Mouse (Mus musculus): Measurements from ENCODE around the gene Adamts20.
A peak's percentile ranks its signal among the peaks of the same experiment; 100 is the strongest.
"Not testable (repeated sequence)": the region's sequence is repeated elsewhere in the genome, so short reads cannot be mapped to it uniquely, and the experiment has no call there.

Adamts20 gene

GRCm38 (mm10) chr15:94465318-94465717 lies at the start of gene Adamts20:
Gene Adamts20, minus strand, starts transcription at chr15:94465418.
- no peak for DNase-seq

DNA sequence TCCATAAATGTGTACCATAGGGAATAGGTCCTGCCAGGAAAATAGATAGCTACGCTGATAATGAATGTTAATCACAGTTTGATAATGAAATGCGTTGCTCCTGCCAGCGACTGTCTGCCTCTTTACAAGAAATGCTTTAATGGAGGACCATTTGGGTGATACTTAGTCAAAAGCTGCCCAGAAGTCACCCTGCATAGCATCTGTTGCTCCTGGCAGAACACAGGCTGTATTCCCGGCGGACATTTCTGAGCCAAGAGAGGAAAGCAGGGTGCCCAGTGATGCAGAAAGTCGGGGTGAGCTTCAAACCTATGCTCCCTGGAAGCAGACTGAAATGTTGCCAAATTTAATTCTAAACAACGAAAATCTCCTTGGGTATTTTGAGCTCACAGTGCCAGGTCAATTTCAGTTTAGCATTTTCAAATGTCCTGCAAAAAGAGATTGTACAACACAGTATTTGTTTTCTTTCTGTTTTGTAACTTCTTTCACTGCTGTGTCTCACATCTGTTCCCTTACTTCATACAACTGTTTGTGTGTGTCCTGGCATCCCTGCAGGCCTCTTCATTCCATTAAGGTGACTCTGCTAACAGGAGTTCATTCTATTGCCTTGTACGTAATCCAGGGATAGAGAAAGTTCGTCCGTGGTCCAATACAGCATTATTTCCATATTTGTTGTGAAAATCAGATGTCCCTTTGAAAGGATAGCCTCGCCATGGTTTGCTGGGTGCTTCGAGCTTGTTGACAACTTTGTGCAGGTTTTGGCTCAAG lies 38.4 kb upstream of the Adamts20 start:
- DNase-seq: no peak

GRCm38 (mm10) chr15:94499260-94499659 lies 34.0 kb upstream of the Adamts20 start:
- DNase-seq: no peak

DNA sequence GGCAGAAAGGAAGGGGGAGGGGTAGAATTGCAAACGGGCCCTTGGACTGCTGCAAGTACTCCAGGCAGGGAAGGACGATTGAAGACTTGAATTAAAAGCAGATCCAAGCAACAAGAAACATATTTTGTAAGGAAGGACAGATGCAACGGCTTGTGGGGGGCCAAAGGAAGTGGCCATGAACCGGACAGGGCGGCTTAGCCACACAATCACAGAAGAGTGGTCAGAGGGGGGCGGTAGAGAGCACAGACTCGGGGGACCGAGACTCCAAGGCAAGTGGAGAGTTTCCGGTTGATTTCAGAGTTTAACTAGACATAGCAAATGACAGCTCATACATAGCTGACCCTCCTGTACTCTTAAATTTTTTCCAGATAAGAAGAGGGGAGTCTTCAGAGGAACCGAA lies 30.7 kb upstream of the Adamts20 start:
- DNase-seq: no peak

- DNase-seq: no peak
Observed at GRCm38 (mm10) chr15:94494445-94494844, 29.2 kb upstream of the Adamts20 start.

GRCm38 (mm10) chr15:94489433-94489832 lies 24.2 kb upstream of the Adamts20 start:
- no peak for DNase-seq

DNA sequence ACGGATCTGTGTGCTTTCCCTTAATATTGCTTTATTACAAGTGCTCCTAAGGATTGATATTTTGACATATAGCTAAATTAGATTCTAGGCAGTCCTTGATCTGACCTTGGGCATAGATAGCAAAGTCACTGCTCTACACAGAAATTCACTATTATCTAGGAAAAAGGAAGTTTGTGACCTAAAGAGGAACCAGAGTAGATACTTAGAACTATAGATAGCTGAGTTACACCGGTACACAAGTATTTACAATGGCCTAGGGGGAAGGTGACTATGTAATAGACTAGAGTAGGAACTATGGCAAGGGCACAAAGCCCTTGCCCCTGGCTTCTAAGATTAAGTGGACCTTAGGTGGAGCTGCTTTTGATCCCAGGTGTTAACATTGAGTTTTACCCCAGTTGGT lies 22.8 kb upstream of the Adamts20 start:
- DNase-seq: not testable (repeated sequence)

- no peak for DNase-seq
Observed at GRCm38 (mm10) chr15:94482555-94482954, 17.3 kb upstream of the Adamts20 start.

DNA sequence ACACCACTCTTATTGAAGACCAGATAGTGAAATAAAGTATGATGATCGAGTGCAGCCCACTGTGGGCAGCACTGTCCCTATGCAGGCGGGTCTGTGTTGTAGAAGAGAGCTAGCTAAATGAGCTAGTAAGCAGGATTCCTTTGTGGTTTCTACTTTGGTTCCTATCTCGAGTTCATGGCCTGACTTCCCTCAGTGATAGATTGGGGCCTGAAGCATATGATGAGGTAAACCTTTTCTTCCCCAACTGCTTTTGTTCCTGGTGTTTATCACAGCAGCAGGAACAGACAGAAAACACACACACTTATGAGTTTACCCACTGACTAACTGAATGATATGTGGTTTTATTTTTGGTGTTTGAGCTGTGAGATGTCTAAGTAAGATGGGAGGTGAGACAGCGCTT lies 15.6 kb upstream of the Adamts20 start:
- no peak for DNase-seq

GRCm38 (mm10) chr15:94480248-94480647 lies 15.0 kb upstream of the Adamts20 start:
- DNase-seq: no peak

- no peak for DNase-seq
Observed at GRCm38 (mm10) chr15:94479513-94480136, 14.4 kb upstream of the Adamts20 start.

DNA sequence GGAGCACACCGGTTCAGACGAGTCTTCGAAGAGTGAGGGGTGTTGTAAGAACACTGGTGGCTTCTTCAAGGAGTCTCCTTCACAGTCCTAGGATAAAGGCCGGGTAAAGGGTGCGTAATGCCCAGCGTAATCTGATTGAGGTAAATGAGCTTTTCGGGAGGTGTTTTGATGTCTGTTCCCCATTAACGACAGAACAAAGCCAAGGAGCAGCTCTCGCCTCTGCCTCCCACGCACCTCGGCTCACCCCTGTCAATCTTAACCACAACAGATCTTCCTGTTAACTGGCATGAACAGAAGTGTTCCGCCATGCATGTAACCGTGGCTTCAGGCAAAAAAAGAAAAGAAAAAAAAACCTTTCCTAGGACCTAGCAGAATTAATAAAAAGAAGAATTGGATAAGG lies 13.5 kb upstream of the Adamts20 start:
- DNase-seq: no peak

DNA sequence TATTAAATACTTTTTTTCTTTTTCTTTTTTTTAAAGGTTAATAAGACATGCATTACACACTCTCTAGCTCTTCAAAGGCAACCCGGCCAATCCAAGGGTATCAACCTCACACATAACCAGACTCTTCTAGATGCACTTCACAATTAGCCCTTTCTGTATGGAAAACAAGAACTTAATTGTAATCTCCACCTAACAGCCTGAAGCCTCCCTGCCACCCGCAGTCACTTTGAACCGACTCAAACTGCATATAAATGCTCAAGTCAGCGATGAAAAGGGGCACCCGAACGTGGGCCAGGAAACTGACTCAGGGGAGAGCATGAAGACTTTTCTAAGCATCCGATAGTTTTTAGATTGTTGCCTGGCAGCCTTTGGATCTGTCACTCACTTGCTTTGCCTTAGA lies 12.1 kb upstream of the Adamts20 start:
- no peak for DNase-seq

GRCm38 (mm10) chr15:94475975-94476374 lies 10.8 kb upstream of the Adamts20 start:
- DNase-seq: no peak

DNA sequence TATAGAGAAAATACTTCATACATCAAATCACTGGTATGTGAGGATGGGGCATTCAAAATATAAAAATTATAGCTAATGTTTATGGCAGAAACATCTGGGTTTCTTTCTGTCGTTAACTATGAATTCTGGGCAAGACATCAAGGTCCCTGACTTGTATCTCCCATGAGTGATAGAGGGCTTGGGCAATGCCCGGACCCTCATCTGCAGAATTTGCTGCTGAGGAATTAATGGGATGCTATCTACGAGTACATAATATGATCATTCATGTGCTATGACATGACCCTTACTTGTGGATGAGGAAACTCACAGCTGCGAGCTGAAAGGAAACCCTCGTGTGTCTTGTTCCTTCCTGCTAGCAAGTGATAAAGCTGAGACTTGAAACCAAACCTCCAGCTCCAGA lies 5.1 kb upstream of the Adamts20 start:
- no peak for DNase-seq

- DNase-seq: no peak
Observed at GRCm38 (mm10) chr15:94464881-94465280, 337 bp downstream of the Adamts20 start.

- DNase-seq: peak in 1 of 2 experiments; percentile 4
Observed at GRCm38 (mm10) chr15:94463251-94463650, 2.0 kb downstream of the Adamts20 start.

DNA sequence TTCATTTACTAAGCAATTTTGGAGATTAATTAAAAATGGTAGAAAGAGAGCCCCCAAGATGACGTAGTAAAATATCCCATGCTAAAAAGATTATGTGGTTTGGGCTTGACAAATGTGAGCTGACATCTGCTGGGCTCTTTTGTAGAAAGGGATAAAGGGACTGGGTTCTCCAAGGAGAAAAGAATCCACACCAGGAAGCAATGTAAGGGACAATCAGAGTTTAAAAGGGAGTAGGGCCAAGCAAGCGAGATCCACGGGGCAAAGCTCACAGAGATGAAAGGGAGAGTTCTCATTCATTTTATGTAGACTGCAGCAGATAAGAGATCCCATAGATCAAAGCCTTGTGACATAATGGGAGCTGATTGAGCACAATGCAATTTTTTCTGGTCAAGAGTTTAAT lies 3.0 kb downstream of the Adamts20 start:
- DNase-seq: no peak

- DNase-seq: no peak
Observed at GRCm38 (mm10) chr15:94461166-94461565, 4.1 kb downstream of the Adamts20 start.

DNA sequence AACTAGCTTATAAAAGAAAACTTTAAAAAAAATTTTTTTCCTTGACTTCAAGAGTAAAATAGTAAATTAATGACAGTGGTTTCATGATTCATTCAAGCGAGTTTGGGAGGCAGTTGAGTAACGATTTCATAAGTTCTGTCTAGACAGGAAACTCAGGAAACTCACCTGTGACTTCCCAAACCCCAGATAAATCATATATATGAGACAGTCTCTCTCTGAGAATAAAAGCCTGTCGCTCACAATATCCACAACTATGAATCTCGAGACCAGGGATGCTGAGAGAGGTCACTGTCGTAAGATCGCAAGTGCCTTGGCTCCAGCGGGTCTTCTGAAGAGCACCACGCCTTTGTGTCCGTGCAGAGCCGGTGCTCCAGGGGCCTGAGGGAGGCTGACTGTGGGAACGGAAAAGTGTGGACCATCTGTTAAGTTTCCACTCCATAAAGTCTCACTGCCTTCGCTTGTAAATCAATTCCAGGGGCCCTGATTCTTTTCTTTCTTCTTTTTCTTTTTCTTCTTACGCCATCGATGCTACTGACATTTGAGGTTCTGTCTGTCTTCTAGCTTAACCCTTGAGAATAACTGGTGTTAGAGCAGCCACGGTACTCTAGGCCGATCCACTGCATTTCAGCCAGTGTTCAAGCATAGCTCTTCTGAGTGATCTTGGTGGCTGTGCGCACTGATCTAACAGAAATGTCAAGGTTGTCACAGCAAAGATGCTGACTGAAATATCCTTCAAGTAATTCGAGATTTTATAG lies 7.4 kb downstream of the Adamts20 start:
- DNase-seq: no peak

DNA sequence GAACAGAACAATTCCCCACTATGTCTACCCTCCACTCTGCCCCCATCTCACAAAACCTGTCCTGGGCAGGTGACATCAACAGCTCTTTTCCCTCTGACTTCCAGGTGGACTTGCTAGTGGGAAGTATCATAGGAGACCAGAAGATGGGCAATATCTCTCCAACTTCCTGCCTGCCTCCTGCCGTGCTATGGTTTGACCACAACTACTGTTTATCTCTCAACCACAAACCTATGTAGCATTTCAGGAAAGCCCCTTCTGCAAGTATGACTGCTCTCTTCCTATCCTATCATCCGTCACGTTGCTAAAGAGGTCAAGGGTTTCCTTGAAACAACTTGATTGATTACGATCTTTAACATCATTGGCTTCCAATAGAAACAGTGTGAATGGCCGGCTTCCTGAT lies 12.4 kb downstream of the Adamts20 start:
- no peak for DNase-seq

DNA sequence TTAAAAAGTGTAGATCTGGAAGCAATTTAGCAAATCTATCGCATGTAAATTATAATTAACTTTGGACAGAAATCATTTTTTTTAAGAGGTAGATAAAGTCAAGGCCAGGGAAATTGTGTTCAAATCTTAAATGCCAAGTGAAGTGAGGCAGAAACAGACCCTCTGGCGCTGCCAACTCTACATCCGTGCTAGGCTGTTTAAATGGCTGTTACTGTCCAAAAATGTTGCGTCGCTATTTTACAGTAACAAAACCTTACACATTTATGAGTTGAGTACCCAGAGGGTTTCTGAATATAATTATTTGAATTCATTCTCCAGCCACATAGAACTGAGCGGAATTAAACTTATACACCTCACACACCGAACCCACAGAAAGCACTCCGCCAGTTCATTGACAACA lies 13.6 kb downstream of the Adamts20 start:
- no peak for DNase-seq

DNA sequence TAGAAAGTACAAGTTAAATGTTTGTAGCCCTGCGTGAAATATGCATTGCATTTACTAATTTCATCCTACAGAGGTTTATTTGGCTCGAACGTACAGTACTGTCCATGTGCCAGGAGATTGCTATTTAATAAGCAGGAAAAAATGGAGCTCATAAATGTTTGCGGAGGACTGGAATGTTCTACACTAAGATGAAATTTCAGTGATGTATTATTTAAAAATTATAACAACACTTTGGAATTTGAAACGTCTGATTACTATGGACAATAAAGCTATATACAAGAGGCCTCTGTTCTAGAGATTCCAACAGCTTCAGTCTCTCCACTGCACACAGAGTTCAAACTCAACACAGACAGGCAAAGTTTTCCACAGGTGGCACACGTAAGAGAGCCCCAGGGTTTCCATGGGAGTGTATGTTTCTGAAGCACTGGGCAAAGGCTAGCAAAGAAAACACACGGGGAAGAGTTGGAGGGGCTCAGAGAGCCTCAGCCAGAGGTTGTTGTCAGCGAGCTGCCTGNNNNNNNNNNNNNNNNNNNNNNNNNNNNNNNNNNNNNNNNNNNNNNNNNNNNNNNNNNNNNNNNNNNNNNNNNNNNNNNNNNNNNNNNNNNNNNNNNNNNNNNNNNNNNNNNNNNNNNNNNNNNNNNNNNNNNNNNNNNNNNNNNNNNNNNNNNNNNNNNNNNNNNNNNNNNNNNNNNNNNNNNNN lies 20.6 kb downstream of the Adamts20 start:
- no peak for DNase-seq

All from cerebellum, adult 18-20 months (tissue).